Mouse (Mus musculus): ENCODE data around the gene Olfr157. TPM values are rescaled to one million over a fixed set of nuclear protein-coding genes. Genes with fewer than 3 reads are reported as not detected.
"Not testable (repeated sequence)": the region's sequence is repeated elsewhere in the genome, so short reads cannot be mapped to it uniquely, and the experiment has no call there.

The Olfr157 gene
- total RNA-seq, 2 experiments from 2014 or later, result not detected

GRCm38 (mm10) chr4:43822896-43823550, 17.0 kb downstream of the Olfr157 start:
- DNase-seq (ENCODE audit: low spot score in 2 of 2), result peak in 1 of 2 experiments; percentile 10
- intact Hi-C loops (cut with DNase I), result no loop called here

GRCm38 (mm10) chr4:43798936-43799335, 41.1 kb downstream of the Olfr157 start:
- intact Hi-C loops (cut with DNase I), result no loop called here
- DNase-seq (ENCODE audit: low spot score in 2 of 2), result no peak

GRCm38 (mm10) chr4:43795844-43796243, 44.2 kb downstream of the Olfr157 start:
- DNase-seq (ENCODE audit: low spot score in 2 of 2); intact Hi-C loops (cut with DNase I): not testable (repeated sequence)

GRCm38 (mm10) chr4:43795296-43795695, 44.7 kb downstream of the Olfr157 start:
- DNase-seq (ENCODE audit: low spot score in 2 of 2), result no peak
- intact Hi-C loops (cut with DNase I), result no loop called here

Other genes starting within 250 kb of the Olfr157 start
- 10 to 100 TPM; 49.0 to 50.1 TPM for gene Npr2, start 208.3 kb downstream of the Olfr157 start, total RNA-seq (2021)
- 1 to 10 TPM in 1 of 2 experiments, under 1 TPM in 1; 0.73 to 1.2 TPM for gene Spag8, start 186.6 kb downstream of the Olfr157 start, total RNA-seq (2021)
- 10 to 100 TPM; 33.7 to 35.7 TPM for gene Hint2, start 183.7 kb downstream of the Olfr157 start, total RNA-seq (2021)
- gene Tmem8b, start 171.2 kb downstream of the Olfr157 start, total RNA-seq (2021), result 10 to 100 TPM; 61.9 to 68.3 TPM
- gene Fam221b, start 171.1 kb downstream of the Olfr157 start, total RNA-seq (2021), result 1 to 10 TPM; 1.3 to 1.4 TPM
- not detected for gene Olfr70, start 139.4 kb downstream of the Olfr157 start, total RNA-seq (2021)
- not detected for gene Olfr71, start 129.9 kb downstream of the Olfr157 start, total RNA-seq (2021)
- gene Hrct1, start 113.0 kb downstream of the Olfr157 start, total RNA-seq (2021), result 1 to 10 TPM; 1.2 to 1.4 TPM
- gene Spaar, start 110.2 kb downstream of the Olfr157 start, total RNA-seq (2021), result under 1 TPM; 0.73 to 0.87 TPM
- not detected for gene Olfr159, start 69.2 kb downstream of the Olfr157 start, total RNA-seq (2021)
- not detected for gene Olfr156, start 16.3 kb downstream of the Olfr157 start, total RNA-seq (2021)
- not detected for gene Olfr155, start 11.4 kb upstream of the Olfr157 start, total RNA-seq (2021)
- gene Reck, start 35.3 kb upstream of the Olfr157 start, total RNA-seq (2021), result 1 to 10 TPM; 6.0 to 7.1 TPM
- gene Glipr2, start 117.2 kb upstream of the Olfr157 start, total RNA-seq (2021), result 1 to 10 TPM; 2.7 to 2.9 TPM
- gene Ccin, start 143.3 kb upstream of the Olfr157 start, total RNA-seq (2021), result not detected
- 100 to 1,000 TPM; 280 to 281 TPM for gene Clta, start 164.3 kb upstream of the Olfr157 start, total RNA-seq (2021)
- gene Gne, start 244.0 kb upstream of the Olfr157 start, total RNA-seq (2021), result 10 to 100 TPM; 42.9 to 49.7 TPM

All from left cerebral cortex, postnatal 25 days (tissue).